Mouse (Mus musculus): ENCODE results near the gene Rab20. TPM values are rescaled to one million over a fixed set of nuclear protein-coding genes. Genes with fewer than 3 reads are reported as not detected.
A peak's percentile ranks its signal among the peaks of the same experiment; 100 is the strongest.
"Not testable (repeated sequence)": the region's sequence is repeated elsewhere in the genome, so short reads cannot be mapped to it uniquely, and the experiment has no call there.

The Rab20 gene
- total RNA-seq (2021) = 1 to 10 TPM; 2.5 to 4.6 TPM
- long read RNA-seq, experiment 1, partial matches to known transcripts = 0 of 4 reads
- long read RNA-seq, experiment 1, other reads (novel, unspliced or antisense) = 0 of 4 reads
- long read RNA-seq, experiment 2, partial matches to known transcripts = 0 of 4 reads
- long read RNA-seq, experiment 2, other reads (novel, unspliced or antisense) = 0 of 4 reads

- DNase-seq (ENCODE audit: low spot score) = peak; percentile 65
Observed at GRCm38 (mm10) chr8:11477811-11478761, at the start of gene Rab20. Gene Rab20, minus strand, starts transcription at chr8:11478710.

- no peak for DNase-seq (ENCODE audit: low spot score)
Observed at GRCm38 (mm10) chr8:11523331-11523730, 44.8 kb upstream of the Rab20 start.

- DNase-seq (ENCODE audit: low spot score) = no peak
Observed at GRCm38 (mm10) chr8:11518676-11519075, 40.2 kb upstream of the Rab20 start.

GRCm38 (mm10) chr8:11518056-11518396 is 39.5 kb upstream of the Rab20 start:
- no peak for DNase-seq (ENCODE audit: low spot score)

GRCm38 (mm10) chr8:11517366-11518055 is 39.0 kb upstream of the Rab20 start:
- DNase-seq (ENCODE audit: low spot score) = no peak

- DNase-seq (ENCODE audit: low spot score) = no peak
Observed at GRCm38 (mm10) chr8:11516292-11516691, 37.8 kb upstream of the Rab20 start.

GRCm38 (mm10) chr8:11513247-11513646 is 34.7 kb upstream of the Rab20 start:
- no peak for DNase-seq (ENCODE audit: low spot score)

- DNase-seq (ENCODE audit: low spot score) = no peak
Observed at GRCm38 (mm10) chr8:11512711-11513110, 34.2 kb upstream of the Rab20 start.

GRCm38 (mm10) chr8:11510971-11511370 is 32.5 kb upstream of the Rab20 start:
- no peak for DNase-seq (ENCODE audit: low spot score)

GRCm38 (mm10) chr8:11508880-11509279 is 30.4 kb upstream of the Rab20 start:
- DNase-seq (ENCODE audit: low spot score) = no peak

GRCm38 (mm10) chr8:11506802-11507201 is 28.3 kb upstream of the Rab20 start:
- DNase-seq (ENCODE audit: low spot score) = no peak

- DNase-seq (ENCODE audit: low spot score) = no peak
Observed at GRCm38 (mm10) chr8:11506074-11506473, 27.6 kb upstream of the Rab20 start.

GRCm38 (mm10) chr8:11503476-11504232 is 25.1 kb upstream of the Rab20 start:
- no peak for DNase-seq (ENCODE audit: low spot score)

- DNase-seq (ENCODE audit: low spot score) = no peak
Observed at GRCm38 (mm10) chr8:11498786-11499485, 20.4 kb upstream of the Rab20 start.

- no peak for DNase-seq (ENCODE audit: low spot score)
Observed at GRCm38 (mm10) chr8:11498281-11498680, 19.8 kb upstream of the Rab20 start.

GRCm38 (mm10) chr8:11497017-11497990 is 18.8 kb upstream of the Rab20 start, which contains the start of gene Naxd:
Gene Naxd, plus strand, starts transcription at chr8:11497506.
- peak; percentile 90 for DNase-seq (ENCODE audit: low spot score)

- DNase-seq (ENCODE audit: low spot score) = not testable (repeated sequence)
Observed at GRCm38 (mm10) chr8:11492340-11492739, 13.8 kb upstream of the Rab20 start.

- no peak for DNase-seq (ENCODE audit: low spot score)
Observed at GRCm38 (mm10) chr8:11487229-11487628, 8.7 kb upstream of the Rab20 start.

GRCm38 (mm10) chr8:11486142-11486541 is 7.6 kb upstream of the Rab20 start:
- peak; percentile 70 for DNase-seq (ENCODE audit: low spot score)

GRCm38 (mm10) chr8:11482537-11482936 is 4.0 kb upstream of the Rab20 start:
- no peak for DNase-seq (ENCODE audit: low spot score)
